Comparison of ENCODE assay signal across 15 mouse cellular contexts in the genomic region with DNA sequence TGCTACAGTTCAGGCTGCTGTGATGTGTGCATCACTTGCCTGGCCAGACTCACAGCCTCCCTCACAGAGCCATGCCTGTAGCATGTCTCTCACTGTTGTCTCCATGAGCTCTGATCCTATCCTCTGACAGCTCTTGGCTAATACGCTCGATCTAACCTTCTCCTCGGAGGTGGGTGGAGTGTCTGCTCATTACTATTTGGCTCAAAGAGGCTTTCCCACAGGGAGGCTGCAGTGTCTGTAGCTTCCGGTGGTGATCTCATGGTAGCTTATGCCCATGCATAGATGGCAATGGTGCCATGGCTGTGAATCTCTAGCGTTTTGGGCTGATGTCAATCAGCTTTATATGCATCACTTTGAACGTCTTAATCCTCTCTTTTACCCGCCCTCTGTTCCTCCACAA.
A peak's percentile ranks its signal among the peaks of the same experiment; 100 is the strongest.
DNase-seq lines count a peak whose midpoint lies in the region; ATAC-seq lines count a peak whose summit lies in the region.
"Had no signal": no experiment of that assay in that cellular context is flagged by ENCODE, and none has a peak within 500 bp of the region (broad histone marks: within the 10 kb centered on the region; RNA-seq: fewer than 3 reads in every experiment).

No protein-coding gene starts in this region.

- ATAC-seq in cerebellum, adult (ENCODE audit: insufficient number of reproducible peaks, low FRiP score, low TSS enrichment) = no peak
- ATAC-seq: CD4-positive, CD25-positive, alpha-beta regulatory T cell, adult 4 months; forebrain, embryonic 15.5 days had no signal

- intact Hi-C loops in left cerebral cortex, postnatal 4 days (cut with DNase I) = no loop called here

- peak; percentile 51 for DNase-seq in cerebellum, adult 9-10 months
- DNase-seq in cerebellum, postnatal 25 days = peak; percentile 52 to 54
- no peak for DNase-seq in cerebellum, adult 11-12 months
- DNase-seq in left cerebral cortex, postnatal 4 days = peak; percentile 19
- no peak for DNase-seq in left cerebral cortex, adult 9 months (ENCODE audit: low spot score in 2 of 2)
- no peak for DNase-seq in adrenal gland, adult 8-10 months
- DNase-seq: adrenal gland, postnatal 14 days; B cell, adult 2 months; gastrocnemius, postnatal 36 days; heart, adult 11 months; heart, postnatal 36 days; kidney, adult 11 months had no signal

Comparison
In these comparisons a context has a peak if more than half of its experiments do, and no peak if none do; other contexts are left out.
1. DNase-seq: peak in cerebellum, adult 9-10 months (single experiment), cerebellum, postnatal 25 days (2 of 2) and left cerebral cortex, postnatal 4 days (single experiment); none in cerebellum, adult 11-12 months (single experiment), left cerebral cortex, adult 9 months (0 of 2) and adrenal gland, adult 8-10 months (single experiment).